Mouse (Mus musculus) gastrocnemius, adult 2 months (tissue): ENCODE results near the gene Hist1h2bm. TPM values are rescaled to one million over a fixed set of nuclear protein-coding genes. Genes with fewer than 3 reads are reported as not detected.
"Not testable (repeated sequence)": the region's sequence is repeated elsewhere in the genome, so short reads cannot be mapped to it uniquely, and the experiment has no call there.

Source experiments
- DNase-seq: peaks from one replicate; pipeline ENCODE4 v3.0.0; 2022
- H3K27ac ChIP-seq: fragments of 200-600 bp; 2 replicates; pipeline ENCODE4 v1.8.1; 2022; ENCODE audit warnings: mild to moderate bottlenecking
- H3K4me3 ChIP-seq: fragments of 200-600 bp; 2 replicates; pipeline ENCODE4 v1.8.1; 2022; ENCODE audit warnings: mild to moderate bottlenecking, moderate library complexity
- CTCF ChIP-seq: fragments of 200-600 bp; IDR thresholded peaks from 2 replicates; pipeline ENCODE4 v1.8.1; 2022; ENCODE audit warnings: antibody characterized with exemption, mild to moderate bottlenecking, moderate library complexity
- intact Hi-C: fragments of 180-260 bp; cut with DNase I; formaldehyde crosslinking; loops from one replicate; pipeline ENCODE4 v1.15.1; 2025
- microRNA-seq: library from miRNA; unstranded; fragments of <30 nt; microRNA quantifications from one replicate; pipeline ENCODE4 v1.2.0, GENCODE M21; 2021
- total RNA-seq, 2 experiments: library from RNA; stranded (reverse); gene quantifications; 2 replicates each; pipeline ENCODE4 v1.2.3; 2021

Gene Hist1h2bm
- total RNA-seq, 2 experiments from 2014 or later, result 1.2 TPM; not detected in 1

DNA sequence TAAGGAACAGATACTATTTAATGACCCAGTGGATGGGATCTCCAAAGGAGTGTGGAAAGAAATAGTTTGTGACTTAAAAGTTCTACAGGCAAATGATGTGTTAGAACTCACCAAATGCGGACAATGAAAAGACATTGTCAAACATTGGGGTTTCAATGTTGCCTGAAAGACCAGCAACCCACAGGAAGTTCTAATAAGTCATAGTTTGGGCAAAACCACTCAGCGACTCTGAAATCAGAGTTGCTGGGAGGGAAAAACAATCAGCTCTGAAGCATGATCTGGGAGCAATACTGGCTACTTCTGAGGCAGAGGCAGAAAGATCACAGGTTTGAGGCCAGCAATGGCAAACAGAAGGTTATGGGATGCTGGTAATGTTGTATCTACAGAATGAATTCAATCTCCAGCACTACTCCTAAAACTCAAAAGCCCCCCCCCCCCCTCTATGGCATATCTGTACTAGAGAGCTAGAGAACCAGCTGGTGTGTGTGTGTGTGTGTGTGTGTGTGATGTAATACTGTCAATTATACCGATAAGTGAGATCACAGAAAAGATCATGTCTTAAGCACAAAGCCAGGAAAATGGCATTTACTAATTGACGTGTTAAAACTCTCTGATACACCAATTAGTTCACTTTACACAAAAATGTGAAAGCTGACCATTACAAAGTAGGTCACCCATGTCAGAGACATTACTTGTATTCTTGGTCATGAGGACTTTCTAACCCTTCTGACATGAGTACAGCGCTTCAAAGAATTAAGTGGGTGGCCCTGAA, 27.7 kb downstream of the Hist1h2bm start:
- Histone ChIP-seq H3K27ac (no peak overlapping the region; the same call in 1 of the 2 replicates), H3K4me3 (peak overlapping the region; percentile 69)
- no peak for DNase-seq
- no peak for TF ChIP-seq CTCF
- intact Hi-C loops, result loop anchor here (2.0 to 5.0 kb wide), 2 partner anchors 15 to 32 kb away; partner anchors contain the start of genes Hist1h2ai, Hist1h2bl, Hist1h3h and Hist1h4j

GRCm38 (mm10) chr13:21750159-21751017, 28.5 kb downstream of the Hist1h2bm start, which contains the start of gene Hist1h4k:
Gene Hist1h4k, minus strand, starts transcription at chr13:21750505.
- peak within 1 kb of the TSS; percentile 69 for H3K4me3 ChIP-seq
- intact Hi-C loops, result loop anchor here (2.0 to 5.0 kb wide), 2 partner anchors 16 to 33 kb away; partner anchors contain the start of genes Hist1h2ai, Hist1h2bl, Hist1h3h and Hist1h4j
- peak; percentile 84 for DNase-seq
- peak within 1 kb of the TSS; percentile 49 for H3K27ac ChIP-seq

- Histone ChIP-seq H3K27ac (no peak overlapping the region), H3K4me3 (no peak overlapping the region)
- intact Hi-C loops, result loop anchor here (2.0 to 5.0 kb wide), 2 partner anchors 17 to 34 kb away; partner anchors contain the start of genes Hist1h2ai, Hist1h2bl, Hist1h3h and Hist1h4j
- no peak for TF ChIP-seq CTCF
- DNase-seq, result no peak
These were observed 29.6 kb downstream of the Hist1h2bm start for GRCm38 (mm10) chr13:21751417-21751816.

DNA sequence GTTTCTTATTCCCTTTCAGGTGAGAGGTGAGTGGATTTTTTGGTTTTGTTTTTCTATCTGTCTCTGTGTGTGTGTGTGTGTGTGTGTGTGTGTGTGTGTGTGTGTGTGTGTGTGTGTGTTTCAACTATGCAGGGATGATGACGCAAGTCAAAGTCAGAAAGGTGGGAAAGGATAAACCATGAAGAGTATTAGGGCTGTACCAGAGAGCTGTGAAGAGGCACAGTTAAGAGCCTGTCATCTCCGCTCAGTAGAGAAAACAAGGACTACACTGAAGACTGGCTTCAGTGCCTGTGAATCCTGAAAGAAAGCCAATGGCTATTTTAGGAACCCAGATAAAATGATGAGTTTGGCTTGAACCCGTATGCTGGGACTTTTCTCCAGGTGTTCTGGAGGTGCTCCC, 30.0 kb downstream of the Hist1h2bm start:
- intact Hi-C loops, result loop anchor here (2.0 to 5.0 kb wide), 2 partner anchors 17 to 35 kb away; partner anchors contain the start of genes Hist1h2ai, Hist1h2bl, Hist1h3h and Hist1h4j
- no peak overlapping the region for H3K27ac ChIP-seq
- DNase-seq, result no peak
- no peak for TF ChIP-seq CTCF
- H3K4me3 ChIP-seq, result no peak overlapping the region

- TF ChIP-seq CTCF, result no peak
- Histone ChIP-seq H3K4me3 (no peak overlapping the region), H3K27ac (no peak overlapping the region)
- intact Hi-C loops, result loop anchor here (5.0 kb wide), 1 partner anchor 35 kb away; the partner anchor contains the start of genes Hist1h2ai, Hist1h2bl and Hist1h3h
- DNase-seq, result no peak
These were observed 30.5 kb downstream of the Hist1h2bm start for GRCm38 (mm10) chr13:21752356-21752755.

- TF ChIP-seq CTCF, result no peak
- DNase-seq, result no peak
- Histone ChIP-seq H3K27ac (peak overlapping the region; percentile 85), H3K4me3 (peak overlapping the region; percentile 77)
- intact Hi-C loops, result loop anchor here (5.0 kb wide), 1 partner anchor 36 kb away; the partner anchor contains the start of genes Hist1h2ai, Hist1h2bl and Hist1h3h
These were observed 31.2 kb downstream of the Hist1h2bm start for GRCm38 (mm10) chr13:21753051-21753523.

DNA sequence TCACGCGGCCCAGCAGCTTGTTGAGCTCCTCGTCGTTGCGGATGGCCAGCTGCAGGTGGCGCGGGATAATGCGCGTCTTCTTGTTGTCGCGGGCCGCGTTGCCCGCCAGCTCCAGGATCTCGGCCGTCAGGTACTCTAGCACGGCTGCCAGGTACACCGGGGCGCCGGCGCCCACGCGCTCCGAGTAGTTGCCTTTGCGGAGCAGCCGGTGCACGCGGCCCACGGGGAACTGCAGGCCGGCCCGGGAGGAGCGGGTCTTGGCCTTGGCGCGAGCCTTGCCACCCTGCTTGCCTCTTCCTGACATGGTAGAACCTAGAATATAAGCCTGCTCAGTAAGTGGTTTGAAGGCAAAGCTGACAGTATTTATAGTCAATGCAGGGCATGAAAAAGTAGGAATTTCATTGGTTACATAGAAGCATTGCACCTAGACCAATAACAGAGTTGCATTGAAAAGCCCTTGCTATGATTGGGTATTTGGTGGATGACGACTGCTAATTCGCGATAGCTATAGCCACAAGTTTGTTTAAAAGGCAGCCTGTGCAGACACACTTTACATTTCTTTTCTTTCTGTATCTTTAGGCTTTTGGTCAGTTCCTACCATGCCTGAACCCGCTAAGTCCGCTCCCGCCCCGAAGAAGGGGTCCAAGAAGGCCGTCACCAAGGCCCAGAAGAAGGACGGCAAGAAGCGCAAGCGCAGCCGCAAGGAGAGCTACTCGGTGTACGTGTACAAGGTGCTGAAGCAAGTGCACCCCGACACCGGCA, 31.9 kb downstream of the Hist1h2bm start, which contains the start of the genes Hist1h2ak and Hist1h2bn:
TSS of gene Hist1h2ak (minus strand) at position 304 of the 762 bp plus-strand sequence.
TSS of gene Hist1h2bn (plus strand) at position 600 of the 762 bp plus-strand sequence.
- intact Hi-C loops, result loop anchor here (5.0 kb wide), 1 partner anchor 36 kb away; the partner anchor contains the start of genes Hist1h2ai, Hist1h2bl and Hist1h3h
- peak within 1 kb of the TSS; percentile 77 for H3K4me3 ChIP-seq
- peak; percentile 31 for DNase-seq
- H3K27ac ChIP-seq, result peak within 1 kb of the TSS; percentile 85
- peak; percentile 16; the same call in 1 of the 2 replicates for TF ChIP-seq CTCF

DNA sequence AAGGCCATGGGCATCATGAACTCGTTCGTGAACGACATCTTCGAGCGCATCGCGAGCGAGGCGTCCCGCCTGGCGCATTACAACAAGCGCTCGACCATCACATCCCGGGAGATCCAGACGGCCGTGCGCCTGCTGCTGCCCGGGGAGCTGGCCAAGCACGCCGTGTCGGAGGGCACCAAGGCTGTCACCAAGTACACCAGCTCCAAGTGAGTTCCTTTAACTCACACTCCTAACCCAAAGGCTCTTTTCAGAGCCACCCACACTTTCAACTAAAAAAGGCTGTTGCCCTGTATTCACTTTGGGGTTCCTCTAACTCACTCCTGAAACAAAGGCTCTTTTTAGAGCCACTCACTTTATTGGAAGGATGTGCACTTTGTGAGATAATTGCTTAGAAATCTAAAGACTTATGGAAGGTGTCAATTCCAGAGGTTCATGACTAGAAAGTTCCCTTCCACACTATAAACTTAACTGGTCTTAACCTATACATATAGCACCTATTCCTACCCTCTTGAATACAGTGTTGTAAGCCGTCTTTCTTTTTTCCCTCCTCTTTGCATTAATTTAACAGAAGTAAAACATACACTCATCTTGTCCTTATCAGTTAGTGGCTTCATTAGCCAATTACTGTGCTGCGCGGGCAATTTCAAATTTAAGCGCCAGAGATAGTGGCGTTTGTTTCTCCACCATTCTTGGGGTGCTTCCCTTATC, 32.6 kb downstream of the Hist1h2bm start:
- peak overlapping the region; percentile 77 for H3K4me3 ChIP-seq
- intact Hi-C loops, result loop anchor here (5.0 kb wide), 1 partner anchor 37 kb away; the partner anchor contains the start of genes Hist1h2ai, Hist1h2bl and Hist1h3h
- H3K27ac ChIP-seq, result peak overlapping the region; percentile 35; the same call in 1 of the 2 replicates
- DNase-seq, result not testable (repeated sequence)

DNA sequence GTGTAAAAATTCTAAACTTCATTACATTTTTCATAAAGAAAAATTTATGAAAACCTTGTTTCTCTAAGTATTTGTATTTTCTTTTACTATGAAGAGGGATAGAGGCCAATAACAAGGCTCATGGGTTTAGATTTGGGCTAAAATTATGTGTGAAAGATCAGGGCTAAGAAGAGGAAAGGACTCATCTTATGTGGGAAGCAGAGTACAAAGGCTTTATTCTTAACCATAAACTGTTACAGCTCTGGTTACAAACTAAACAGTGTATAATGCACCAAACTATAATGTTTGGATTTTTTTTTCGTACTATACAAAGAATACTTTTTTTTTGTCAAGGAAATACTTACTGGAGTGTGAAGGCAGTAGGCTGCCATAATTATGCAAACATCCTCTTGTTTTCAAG, 33.9 kb downstream of the Hist1h2bm start:
- no peak for DNase-seq
- H3K4me3 ChIP-seq, result no peak overlapping the region
- TF ChIP-seq CTCF, result no peak
- H3K27ac ChIP-seq, result no peak overlapping the region
- intact Hi-C loops, result no loop called here

Small RNA genes lying within 50 kb of the gene (microRNA-seq; reads per million reads assigned to microRNA genes)
- not detected for gene Gm44357
- gene Gm44367, result not detected
- gene Gm44454, result not detected

Other genes with a start within 250 kb of the Hist1h2bm start
- under 1 TPM; 0.38 to 0.50 TPM for gene Zkscan4, start 243.1 kb upstream of the Hist1h2bm start, total RNA-seq
- not detected for gene Gm10065, start 242.6 kb upstream of the Hist1h2bm start, total RNA-seq
- 10 to 100 TPM; 21.8 to 23.3 TPM for gene AK157302, start 226.8 kb upstream of the Hist1h2bm start, total RNA-seq
- gene Gm11273, start 220.6 kb upstream of the Hist1h2bm start, total RNA-seq, result 100 to 1,000 TPM; 119 to 160 TPM
- gene Zkscan8, start 190.9 kb upstream of the Hist1h2bm start, total RNA-seq, result 1 to 10 TPM; 4.7 to 6.1 TPM
- not detected for gene Olfr1366, start 179.2 kb upstream of the Hist1h2bm start, total RNA-seq
- gene Olfr1535, start 162.2 kb upstream of the Hist1h2bm start, total RNA-seq, result not detected
- not detected for gene Olfr1364, start 140.3 kb upstream of the Hist1h2bm start, total RNA-seq
- not detected for gene Olfr1362, start 108.0 kb upstream of the Hist1h2bm start, total RNA-seq
- gene Olfr11, start 79.5 kb upstream of the Hist1h2bm start, total RNA-seq, result not detected
- not detected for gene Olfr1361, start 58.7 kb upstream of the Hist1h2bm start, total RNA-seq
- not detected for gene Olfr1360, start 44.6 kb upstream of the Hist1h2bm start, total RNA-seq
- not detected for gene Olfr1359, start 23.9 kb upstream of the Hist1h2bm start, total RNA-seq
- 1 to 10 TPM; 3.9 to 6.5 TPM for gene Hist1h2bl, start 5.9 kb upstream of the Hist1h2bm start, total RNA-seq
- gene Hist1h2ai, start 5.6 kb upstream of the Hist1h2bm start, total RNA-seq, result 1 to 10 TPM in 1 of 2 experiments, not detected in 1; 2.2 TPM
- gene Hist1h3h, start 4.4 kb upstream of the Hist1h2bm start, total RNA-seq, result 1 to 10 TPM; 1.2 to 2.1 TPM
- 1 to 10 TPM in 1 of 2 experiments, under 1 TPM in 1; 0.42 to 1.1 TPM for gene Hist1h4j, start 13.0 kb downstream of the Hist1h2bm start, total RNA-seq
- gene Hist1h4k, start 28.5 kb downstream of the Hist1h2bm start, total RNA-seq, result 10 to 100 TPM; 12.0 to 12.2 TPM
- under 1 TPM in 1 of 2 experiments, not detected in 1; 0.98 TPM for gene Hist1h2ak, start 31.8 kb downstream of the Hist1h2bm start, total RNA-seq
- 1 to 10 TPM in 1 of 2 experiments, not detected in 1; 1.4 TPM for gene Hist1h2bn, start 32.1 kb downstream of the Hist1h2bm start, total RNA-seq
- gene Hist1h1b, start 58.6 kb downstream of the Hist1h2bm start, total RNA-seq, result under 1 TPM; 0.45 to 0.69 TPM
- gene Hist1h3i, start 61.3 kb downstream of the Hist1h2bm start, total RNA-seq, result 10 to 100 TPM; 10.1 to 10.3 TPM
- not detected for gene Hist1h2an, start 65.2 kb downstream of the Hist1h2bm start, total RNA-seq
- gene Hist1h2bp, start 65.4 kb downstream of the Hist1h2bm start, total RNA-seq, result 1 to 10 TPM in 1 of 2 experiments, not detected in 1; 1.1 TPM
- gene Hist1h2bq, start 88.2 kb downstream of the Hist1h2bm start, total RNA-seq, result 10 to 100 TPM; 16.2 to 21.6 TPM
- 1 to 10 TPM; 1.2 to 2.3 TPM for gene Hist1h2ao, start 88.4 kb downstream of the Hist1h2bm start, total RNA-seq
- 10 to 100 TPM; 50.3 to 50.9 TPM for gene Hist1h4m, start 89.7 kb downstream of the Hist1h2bm start, total RNA-seq
- 1 to 10 TPM; 4.4 to 5.7 TPM for gene Hist1h4n, start 110.2 kb downstream of the Hist1h2bm start, total RNA-seq
- gene Hist1h2ap, start 111.5 kb downstream of the Hist1h2bm start, total RNA-seq, result 1 to 10 TPM in 1 of 2 experiments, not detected in 1; 1.9 TPM
- gene Hist1h2br, start 111.7 kb downstream of the Hist1h2bm start, total RNA-seq, result 10 to 100 TPM; 16.0 to 21.3 TPM
- gene Zfp184, start 223.1 kb downstream of the Hist1h2bm start, total RNA-seq, result under 1 TPM; 0.17 to 0.36 TPM